Mouse (Mus musculus) ovary, adult 18-20 months (tissue): Measurements from ENCODE around the gene Irf2bp2.
A peak's percentile ranks its signal among the peaks of the same experiment; 100 is the strongest.

Source experiments
- DNase-seq: peaks from one replicate; pipeline ENCODE4 v3.0.0; 2022; ENCODE audit warnings: low spot score, mixed read lengths

Irf2bp2 gene

GRCm38 (mm10) chr8:126593889-126594480, at the start of gene Irf2bp2:
Gene Irf2bp2 (minus strand): TSS chr8:126593986.
- peak; percentile 86 for DNase-seq

DNA sequence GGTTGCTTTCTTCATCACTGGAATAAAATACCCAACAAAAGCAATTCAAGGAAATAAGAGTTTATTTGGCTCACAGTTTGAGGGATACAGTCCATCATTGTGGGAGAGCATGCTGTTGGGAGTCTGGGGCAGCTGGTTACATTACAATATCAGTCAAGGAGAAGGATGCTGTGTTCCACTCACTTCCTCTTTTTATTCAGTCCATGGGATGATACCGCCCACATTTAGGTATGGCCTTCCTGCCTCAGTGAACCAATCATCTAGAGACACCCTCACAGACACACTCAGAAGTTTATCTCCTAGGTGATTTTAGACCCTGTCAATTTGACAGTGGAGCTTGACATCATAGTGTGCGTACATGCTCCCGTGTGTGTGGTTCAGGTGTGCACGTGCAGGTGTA, 48.9 kb upstream of the Irf2bp2 start:
- DNase-seq: no peak

- DNase-seq: no peak
Measured at GRCm38 (mm10) chr8:126641568-126642295, 47.9 kb upstream of the Irf2bp2 start.

- no peak for DNase-seq
Measured at GRCm38 (mm10) chr8:126639161-126639560, 45.4 kb upstream of the Irf2bp2 start.

GRCm38 (mm10) chr8:126638027-126638426, 44.2 kb upstream of the Irf2bp2 start:
- no peak for DNase-seq

GRCm38 (mm10) chr8:126634541-126635048, 40.8 kb upstream of the Irf2bp2 start:
- DNase-seq: peak; percentile 75

- DNase-seq: no peak
Measured at GRCm38 (mm10) chr8:126628616-126629015, 34.8 kb upstream of the Irf2bp2 start.

DNA sequence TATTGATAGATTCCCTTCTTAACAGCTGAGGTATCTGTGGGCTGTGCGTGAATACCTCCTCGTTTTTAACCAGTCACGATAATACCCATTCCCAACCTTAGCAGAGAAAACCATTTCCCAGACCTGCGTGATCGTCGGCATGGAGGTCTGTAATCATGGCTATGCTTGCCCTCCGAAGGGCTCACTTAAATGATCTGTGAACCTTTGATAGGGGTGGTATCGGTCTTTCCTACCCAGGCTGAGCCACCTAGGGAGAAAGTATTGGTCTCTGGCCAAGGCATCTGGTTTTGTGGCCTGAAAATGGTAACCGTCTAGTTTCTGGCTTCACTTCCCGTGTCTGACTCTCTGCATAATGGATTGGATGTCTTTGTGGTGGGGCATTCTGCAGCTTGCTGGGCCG, 32.6 kb upstream of the Irf2bp2 start:
- DNase-seq: no peak

GRCm38 (mm10) chr8:126622111-126622795, 28.5 kb upstream of the Irf2bp2 start:
- no peak for DNase-seq

DNA sequence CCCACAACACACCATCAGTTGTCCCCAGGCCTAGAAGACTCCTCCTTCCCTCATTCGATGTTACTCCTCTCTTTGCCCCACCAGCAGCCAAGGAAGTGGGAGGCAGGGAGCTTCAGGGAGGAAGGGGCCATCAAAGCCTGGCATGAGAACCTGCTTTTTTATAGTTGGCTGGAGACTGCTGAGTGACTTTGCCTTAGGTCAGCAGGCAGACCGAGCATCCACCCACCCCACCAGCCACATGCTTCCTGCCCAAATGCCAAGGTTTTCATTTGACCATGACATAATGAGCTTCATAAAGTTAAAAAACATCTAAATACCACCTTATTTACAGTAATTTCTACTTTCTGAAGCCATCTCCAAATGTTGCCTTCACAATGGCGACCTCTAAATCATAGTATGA, 26.9 kb upstream of the Irf2bp2 start:
- DNase-seq: no peak

DNA sequence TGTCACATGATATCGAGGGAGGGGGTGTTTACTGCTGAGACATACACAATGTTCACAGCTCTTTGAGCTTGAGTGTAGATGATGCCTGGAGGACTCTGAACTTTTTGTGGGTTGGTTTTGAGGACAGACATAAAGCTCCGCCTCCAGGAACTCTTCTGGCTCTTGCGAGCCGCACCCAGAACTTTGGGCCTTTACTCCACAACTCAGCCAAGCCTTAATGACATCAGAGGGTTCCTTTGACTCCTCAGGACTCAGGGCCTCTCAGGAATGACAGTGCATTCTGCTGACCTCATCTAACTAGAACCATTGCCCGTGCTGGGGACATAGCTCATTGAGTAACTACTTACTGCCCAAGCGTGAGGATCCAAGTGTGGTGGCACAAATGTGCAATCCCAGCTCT, 25.7 kb upstream of the Irf2bp2 start:
- DNase-seq: no peak

DNA sequence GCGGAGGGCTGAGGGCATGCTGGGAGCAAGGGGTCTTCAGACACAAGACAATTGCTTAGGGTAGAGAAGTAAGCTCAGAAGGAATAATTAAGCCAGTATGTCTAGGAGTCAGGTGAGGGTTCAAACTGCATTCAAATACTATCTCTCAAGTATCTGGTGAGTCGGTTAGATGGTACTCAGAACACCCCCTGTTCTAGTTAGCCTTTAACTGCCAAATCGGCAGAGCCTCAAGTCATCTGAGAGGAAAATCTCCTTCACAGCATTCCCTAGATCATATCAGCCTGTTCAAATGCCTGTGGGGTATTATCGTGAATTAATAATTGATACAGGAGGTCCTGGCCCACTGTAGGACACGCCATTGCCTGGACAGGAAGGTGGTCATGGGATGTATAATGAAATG, 23.9 kb upstream of the Irf2bp2 start:
- DNase-seq: no peak

DNA sequence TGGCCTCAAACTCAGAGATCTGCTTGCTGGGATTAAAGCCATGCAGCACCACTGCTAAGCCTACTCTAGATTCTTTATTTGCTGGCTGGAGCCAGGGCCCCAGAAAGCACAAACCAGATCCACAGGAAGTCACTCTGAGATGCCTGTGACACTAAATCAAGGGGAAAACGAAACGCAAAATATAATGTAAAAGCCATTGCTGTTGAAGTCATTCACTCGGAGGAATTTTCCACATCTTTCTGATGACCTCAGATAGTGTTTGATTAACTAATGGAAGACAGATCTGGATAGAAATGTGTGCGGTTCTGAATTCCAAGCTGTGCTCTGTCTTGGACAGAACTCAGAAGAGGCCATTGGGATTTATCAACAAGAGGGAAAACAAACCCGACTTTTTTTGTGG, 22.9 kb upstream of the Irf2bp2 start:
- DNase-seq: no peak

- peak; percentile 58 for DNase-seq
Measured at GRCm38 (mm10) chr8:126615765-126616164, 22.0 kb upstream of the Irf2bp2 start.

DNA sequence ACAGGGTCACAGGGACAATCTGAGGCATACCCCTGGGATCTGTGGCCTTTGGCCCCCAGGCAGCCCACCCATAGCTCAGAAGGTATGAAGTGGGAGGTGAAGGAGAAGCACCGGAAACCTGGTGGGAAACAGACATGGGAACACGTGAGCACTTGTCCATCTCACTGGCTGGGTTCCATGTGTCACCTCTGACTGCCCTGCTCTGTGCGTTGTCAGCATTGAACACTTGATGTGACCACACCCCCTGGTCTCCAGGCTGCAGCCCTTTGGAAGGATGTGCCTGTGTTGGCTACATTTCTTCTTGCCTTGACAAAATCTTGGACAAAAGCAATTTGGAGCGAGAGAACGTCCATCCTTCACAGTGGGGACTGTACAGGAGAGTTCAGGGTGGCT, 20.9 kb upstream of the Irf2bp2 start:
- no peak for DNase-seq

- peak; percentile 36 for DNase-seq
Measured at GRCm38 (mm10) chr8:126614062-126614739, 20.4 kb upstream of the Irf2bp2 start.

DNA sequence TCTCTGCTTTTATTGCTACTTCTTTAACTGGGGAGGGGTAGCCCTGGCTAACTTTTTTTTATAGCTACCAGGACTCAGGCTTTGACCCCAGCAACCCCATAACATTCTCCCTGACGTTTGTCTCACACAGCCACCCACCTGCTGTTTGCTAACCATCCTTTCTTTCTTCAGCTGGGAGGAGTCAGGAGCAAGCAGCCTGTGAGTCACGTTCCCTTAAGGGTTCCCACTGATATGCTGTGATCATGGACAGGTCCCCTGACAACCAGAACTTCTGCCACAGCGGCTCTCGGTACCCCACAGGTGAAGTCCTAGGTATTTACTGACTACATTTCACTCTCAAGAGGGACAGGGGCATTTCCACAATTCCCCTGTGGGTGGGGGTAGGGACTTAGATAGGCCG, 19.4 kb upstream of the Irf2bp2 start:
- no peak for DNase-seq

DNA sequence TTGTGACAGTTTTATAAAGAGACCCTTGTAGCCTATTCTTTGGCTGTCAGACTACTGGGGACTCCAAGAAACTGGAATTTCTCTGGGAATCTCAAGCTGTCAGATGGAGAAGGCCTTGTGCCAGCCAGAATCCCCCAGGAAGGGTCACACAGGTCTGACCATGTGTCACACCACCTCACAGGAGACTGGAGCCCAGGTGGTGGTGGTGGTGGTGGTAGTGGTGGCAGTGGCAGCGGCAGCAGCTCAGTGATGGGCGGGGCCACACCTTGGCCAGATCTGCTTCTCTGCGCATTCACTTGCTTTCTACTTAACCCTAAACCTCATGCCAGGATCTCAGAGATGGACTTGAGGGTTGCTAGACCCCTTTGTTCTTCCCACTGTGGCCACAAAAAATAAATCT, 19.0 kb upstream of the Irf2bp2 start:
- DNase-seq: no peak

DNA sequence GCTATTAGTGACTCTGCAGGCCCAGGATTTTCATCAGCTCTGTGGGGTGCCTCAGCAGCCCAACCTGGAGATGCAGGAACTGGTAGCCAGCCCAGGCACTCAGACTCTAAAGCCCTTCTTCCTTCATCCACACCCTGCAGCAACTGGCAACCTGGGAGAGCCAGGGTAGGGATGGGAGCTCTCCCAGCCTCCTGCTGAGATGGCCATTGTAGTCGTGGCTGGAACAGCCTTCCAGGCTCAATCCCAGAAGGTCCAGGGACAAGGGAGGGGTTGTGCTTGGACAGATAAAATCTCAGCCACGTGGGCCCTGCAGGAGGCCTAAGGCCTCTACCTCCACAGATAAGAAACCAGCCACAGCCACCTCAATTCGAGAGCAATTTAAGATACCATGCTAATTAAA, 16.9 kb upstream of the Irf2bp2 start:
- no peak for DNase-seq

DNA sequence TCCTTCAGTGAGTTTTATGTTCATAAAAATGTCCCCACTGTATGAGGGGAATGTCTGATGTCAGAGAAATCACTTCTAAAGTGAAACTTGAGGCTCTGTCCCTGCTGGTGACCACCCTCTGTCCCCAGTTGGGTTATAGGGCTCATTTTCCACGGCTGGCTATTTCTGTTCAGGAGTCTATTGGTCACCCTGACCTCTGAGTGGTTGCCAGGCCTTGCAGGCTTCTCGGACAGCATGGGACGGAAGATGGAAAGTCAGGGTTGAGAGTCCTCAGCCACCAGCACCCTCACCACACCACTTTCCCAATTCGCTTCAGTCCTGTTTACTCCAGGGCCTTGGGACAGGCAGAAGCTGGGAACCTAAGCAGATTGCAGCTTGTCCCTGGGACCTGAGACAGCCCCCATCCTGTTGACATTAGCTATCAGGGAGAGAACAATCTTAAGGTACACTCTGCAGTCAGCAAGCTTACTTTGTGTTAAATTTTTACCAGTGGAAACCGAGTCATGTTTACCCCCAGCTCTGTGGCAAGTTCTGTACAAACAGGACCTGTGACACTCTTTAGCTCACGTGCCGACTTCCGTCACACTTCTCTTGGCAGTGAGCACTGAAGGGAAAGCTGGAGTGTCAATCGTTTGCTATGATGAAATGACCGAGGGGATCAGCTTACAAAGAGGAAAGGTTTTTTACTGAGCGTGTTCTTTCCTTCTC, 15.9 kb upstream of the Irf2bp2 start:
- DNase-seq: no peak

GRCm38 (mm10) chr8:126603241-126603947, 9.6 kb upstream of the Irf2bp2 start:
- DNase-seq: no peak
